ENCODE assay signal across 15 mouse cellular contexts in genomic region chr12:25311728-25312127, GRCm38 (mm10).
DNase-seq lines count a peak whose midpoint lies in the region; ATAC-seq and TF ChIP-seq lines count a peak whose summit lies in the region.
"Had no signal": no experiment of that assay in that cellular context is flagged by ENCODE, and none has a peak within 500 bp of the region (broad histone marks: within the 10 kb centered on the region; RNA-seq: fewer than 3 reads in every experiment).

No protein-coding gene starts in this region.

- no peak for TF ChIP-seq CTCF in liver, adult 2 months (IDR thresholded peaks at IDR 0.05; ENCODE audit: low read depth, low read length)

- H3K4me1 ChIP-seq in liver, adult 2 months (ENCODE audit: control insufficient read depth, insufficient read depth, low read length), result peaks cover 4% of the 10 kb centered on the region
- H3K4me1 ChIP-seq in liver, embryonic 12.5 days, result no peaks in the 10 kb centered on the region
- H3K4me1 ChIP-seq: midbrain, embryonic 10.5 days had no signal

- H3K27ac ChIP-seq in liver, adult 2 months (replicated peaks; ENCODE audit: insufficient read depth, low read depth, low read length), result no peak overlapping the region
- no peak overlapping the region for H3K27ac ChIP-seq in liver, embryonic 12.5 days
- H3K27ac ChIP-seq: embryonic facial prominence, embryonic 13.5 days; midbrain, embryonic 10.5 days had no signal

- H3K9me3 ChIP-seq in liver, embryonic 12.5 days (replicated peaks), result no peaks in the 10 kb centered on the region
- H3K9me3 ChIP-seq: embryonic facial prominence, embryonic 13.5 days; midbrain, embryonic 10.5 days had no signal

- no peak for ATAC-seq in liver, embryonic 12.5 days
- ATAC-seq: forebrain, postnatal 0 days had no signal

- no peaks in the 10 kb centered on the region for H3K79me2 ChIP-seq in liver, adult 2 months (ENCODE audit: control insufficient read depth, insufficient read depth, low read length)

- no peak for TF ChIP-seq POLR2A in liver, adult 2 months (IDR thresholded peaks at IDR 0.05; ENCODE audit: extremely low read depth, insufficient read depth, low read length)

- H3K36me3 ChIP-seq in liver, adult 2 months (ENCODE audit: control insufficient read depth, insufficient read depth, low read length), result no peaks in the 10 kb centered on the region
- H3K36me3 ChIP-seq in liver, embryonic 12.5 days, result no peaks in the 10 kb centered on the region
- H3K36me3 ChIP-seq: embryonic facial prominence, embryonic 13.5 days; midbrain, embryonic 10.5 days had no signal

- no peak overlapping the region for H3K9ac ChIP-seq in liver, adult 2 months (ENCODE audit: low read depth, low read length)
- no peak overlapping the region for H3K9ac ChIP-seq in liver, embryonic 12.5 days
- H3K9ac ChIP-seq: embryonic facial prominence, embryonic 13.5 days; forebrain, postnatal 0 days had no signal

- H3K4me3 ChIP-seq in liver, adult 2 months (ENCODE audit: insufficient read depth, low read depth, low read length), result no peak overlapping the region
- H3K4me3 ChIP-seq in liver, embryonic 12.5 days, result no peak overlapping the region
- H3K4me3 ChIP-seq: embryonic facial prominence, embryonic 13.5 days; midbrain, embryonic 10.5 days had no signal

- H3K4me2 ChIP-seq in liver, embryonic 12.5 days, result no peak overlapping the region
- H3K4me2 ChIP-seq: embryonic facial prominence, embryonic 13.5 days had no signal

- no peaks in the 10 kb centered on the region for H3K27me3 ChIP-seq in liver, adult 2 months (ENCODE audit: control insufficient read depth, insufficient read depth, low read length)
- no peaks in the 10 kb centered on the region for H3K27me3 ChIP-seq in liver, embryonic 12.5 days (replicated peaks)
- H3K27me3 ChIP-seq: embryonic facial prominence, embryonic 13.5 days had no signal

- DNase-seq in liver, adult 2 months (ENCODE audit: extremely low read depth, low read depth, low spot score), result peak; percentile 29
- DNase-seq in fat pad, adult 2 months (ENCODE audit: extremely low read depth, low read depth, low spot score), result peak; percentile 61
- DNase-seq in naive thymus-derived CD4-positive, alpha-beta T cell, adult 2 months (ENCODE audit: low read depth), result peak; percentile 59
- DNase-seq in thymus, postnatal 25 days, result peak; percentile 38
- DNase-seq in cerebellum, adult 9-11 months, result no peak
- DNase-seq in embryo, embryonic 10.5 days (ENCODE audit: low spot score), result no peak
- DNase-seq in layer of hippocampus, adult 9-10 months (ENCODE audit: low spot score), result no peak
- DNase-seq: cerebellum, adult 8-10 months; forebrain, postnatal 0 days; heart, postnatal 36 days; kidney, adult 18-20 months; layer of hippocampus, adult 9-11 months had no signal

- WGBS in liver, adult 2 months, result 76% methylated on average over 7 of the region's 7 CpGs
- WGBS in liver, embryonic 12.5 days (ENCODE audit: insufficient replicate concordance), result 65% methylated on average over 7 of the region's 7 CpGs

Comparison
In these comparisons a context has a peak if more than half of its experiments do, and no peak if none do; other contexts are left out.
1. DNase-seq: peak in liver, adult 2 months (single experiment), fat pad, adult 2 months (single experiment), naive thymus-derived CD4-positive, alpha-beta T cell, adult 2 months (single experiment) and thymus, postnatal 25 days (single experiment); none in cerebellum, adult 9-11 months (single experiment), embryo, embryonic 10.5 days (single experiment) and layer of hippocampus, adult 9-10 months (single experiment).